ENCODE assay signal across 17 mouse cellular contexts in the genomic region with DNA sequence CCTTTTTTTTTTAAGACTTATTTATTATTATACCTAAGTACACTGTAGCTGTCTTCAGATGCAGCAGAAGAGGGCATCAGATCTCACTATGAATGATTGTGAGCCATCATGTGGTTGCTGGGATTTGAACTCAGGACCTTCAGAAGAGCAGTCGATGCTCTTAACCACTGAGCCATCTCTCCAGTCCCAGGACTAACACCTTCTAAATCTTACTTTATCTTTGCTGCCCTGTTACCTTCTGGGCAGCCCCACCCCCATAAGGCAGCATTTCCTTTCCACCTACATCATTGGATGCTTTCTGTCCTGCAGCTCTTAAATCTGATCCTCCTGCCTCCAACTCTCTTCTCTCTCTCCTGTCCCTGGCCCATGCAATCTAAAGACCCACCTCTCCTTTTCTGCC. TPM values are rescaled to one million over a fixed set of nuclear protein-coding genes. Genes with fewer than 3 reads are reported as not detected.
"Had no signal": no experiment of that assay in that cellular context is flagged by ENCODE, and none has a peak within 500 bp of the region (broad histone marks: within the 10 kb centered on the region; RNA-seq: fewer than 3 reads in every experiment).

No protein-coding gene starts in this region.

RNA-seq across cellular contexts. Expression of gene Cby3, which starts 7.0 kb away (rescaled TPM):
- total RNA-seq: common myeloid progenitor, adult 5-6 weeks; forebrain, postnatal 0 days; gastrocnemius, adult 18-20 months; gastrocnemius, adult 2 months; gastrocnemius, adult 8-10 months; gastrocnemius, postnatal 10 days; gastrocnemius, postnatal 14 days; gastrocnemius, postnatal 25 days; gastrocnemius, postnatal 36 days; gastrocnemius, postnatal 4 days; granulocyte monocyte progenitor cell, adult 5-6 weeks; heart, adult 18-20 months; heart, adult 2 months; heart, adult 8-10 months had no signal
- polyA plus RNA-seq: embryonic facial prominence, embryonic 11.5 days; erythroblast, embryonic 14.5 days; forebrain, embryonic 12.5 days had no signal
